Mouse (Mus musculus): ENCODE data around the gene Wtap.

DNA sequence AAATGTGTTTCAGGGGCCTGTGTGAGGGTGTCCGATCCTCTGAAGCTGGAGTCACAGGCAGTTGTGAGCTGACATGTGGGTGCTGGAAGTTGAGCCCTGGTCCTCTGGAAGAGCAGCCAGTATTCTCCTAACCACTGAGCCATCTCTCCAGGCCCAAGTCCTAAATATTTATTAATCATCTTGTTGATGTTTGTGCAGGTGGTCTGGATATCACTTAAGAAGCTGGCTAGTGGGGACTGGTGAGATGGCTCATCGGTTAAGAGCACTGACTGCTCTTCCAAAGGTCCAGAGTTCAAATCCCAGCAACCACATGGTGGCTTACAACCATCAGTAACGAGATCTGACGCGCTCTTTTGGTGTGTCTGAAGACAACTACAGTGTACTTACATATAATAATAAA, 44.3 kb downstream of the Wtap start:
- no peak for TF ChIP-seq CTCF (IDR thresholded peaks at IDR 0.05; ENCODE audit: low read depth)
- no peak for TF ChIP-seq EP300 (IDR thresholded peaks at IDR 0.05; ENCODE audit: low read depth)
